Mouse (Mus musculus): ENCODE measurements around the gene Ltbp4.
A peak's percentile ranks its signal among the peaks of the same experiment; 100 is the strongest.

The Ltbp4 gene

DNA sequence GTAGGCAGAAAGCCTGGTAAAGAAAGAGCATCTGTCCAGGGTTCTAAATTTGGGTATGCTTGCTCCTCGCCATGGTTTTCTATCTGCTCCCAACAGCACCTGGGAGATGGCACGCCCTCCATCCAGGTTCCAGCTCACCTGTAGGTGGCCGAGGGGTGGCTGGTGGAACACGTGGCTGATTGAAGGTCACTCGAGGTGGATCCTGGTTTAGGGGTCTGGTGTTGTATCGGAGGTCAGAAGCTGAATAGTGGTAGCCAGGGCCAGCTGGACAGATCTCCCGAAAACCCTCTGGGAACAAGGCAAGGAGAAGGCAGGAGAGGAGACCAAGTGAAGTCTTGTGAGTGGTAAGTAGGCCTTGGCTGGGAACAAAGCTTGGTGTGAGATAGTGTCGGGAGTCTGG lies 10.0 kb downstream of the Ltbp4 start:
- DNase-seq (ENCODE audit: low read depth), result no peak

- no peak for DNase-seq (ENCODE audit: low read depth)
Observed at GRCm38 (mm10) chr7:27326101-27326880, 11.2 kb downstream of the Ltbp4 start.

DNA sequence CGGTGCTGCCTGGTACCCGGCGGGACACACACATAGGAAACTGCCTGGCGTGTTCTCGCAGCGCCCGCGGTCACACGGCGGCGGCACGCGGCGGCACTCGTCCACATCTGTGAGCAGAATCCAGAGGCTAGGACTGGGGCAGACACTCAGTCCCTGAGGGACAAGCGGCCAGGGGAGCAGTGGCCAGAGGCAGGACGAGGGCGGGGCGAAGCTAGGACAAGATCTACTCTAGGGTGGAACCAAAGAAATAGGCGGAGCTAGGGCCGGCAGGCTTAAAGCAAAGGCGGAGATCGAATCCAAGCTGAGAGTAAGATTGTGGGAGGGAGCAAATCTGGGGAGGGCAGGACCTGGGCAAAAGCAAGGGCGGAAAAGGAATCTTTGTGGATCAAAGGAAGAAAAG lies 11.8 kb downstream of the Ltbp4 start:
- DNase-seq (ENCODE audit: low read depth), result peak; percentile 31

- no peak for DNase-seq (ENCODE audit: low read depth)
Observed at GRCm38 (mm10) chr7:27324928-27325327, 12.6 kb downstream of the Ltbp4 start.

- DNase-seq (ENCODE audit: low read depth), result no peak
Observed at GRCm38 (mm10) chr7:27324161-27324560, 13.3 kb downstream of the Ltbp4 start.

GRCm38 (mm10) chr7:27323001-27323400 lies 14.5 kb downstream of the Ltbp4 start:
- DNase-seq (ENCODE audit: low read depth), result no peak

GRCm38 (mm10) chr7:27322291-27322690 lies 15.2 kb downstream of the Ltbp4 start:
- DNase-seq (ENCODE audit: low read depth), result no peak

DNA sequence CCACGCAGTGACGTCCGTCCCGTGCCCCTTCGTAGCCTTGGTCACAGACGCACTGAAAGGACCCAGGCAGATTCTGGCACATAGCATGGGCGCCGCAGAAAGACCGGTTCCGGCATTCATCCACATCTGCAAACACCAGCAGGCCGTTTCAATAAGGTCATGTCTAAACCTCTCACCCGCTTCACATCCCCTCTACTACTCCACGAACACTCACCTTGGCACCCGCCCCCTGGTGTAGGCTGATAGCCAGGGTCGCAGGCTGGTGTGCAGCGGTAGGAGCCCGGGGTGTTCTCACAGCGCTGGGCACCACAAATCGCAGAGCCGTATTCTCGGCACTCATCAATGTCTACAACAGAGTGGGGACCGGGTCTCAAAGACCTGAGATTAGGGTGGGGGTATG lies 18.1 kb downstream of the Ltbp4 start:
- DNase-seq (ENCODE audit: low read depth), result no peak

DNA sequence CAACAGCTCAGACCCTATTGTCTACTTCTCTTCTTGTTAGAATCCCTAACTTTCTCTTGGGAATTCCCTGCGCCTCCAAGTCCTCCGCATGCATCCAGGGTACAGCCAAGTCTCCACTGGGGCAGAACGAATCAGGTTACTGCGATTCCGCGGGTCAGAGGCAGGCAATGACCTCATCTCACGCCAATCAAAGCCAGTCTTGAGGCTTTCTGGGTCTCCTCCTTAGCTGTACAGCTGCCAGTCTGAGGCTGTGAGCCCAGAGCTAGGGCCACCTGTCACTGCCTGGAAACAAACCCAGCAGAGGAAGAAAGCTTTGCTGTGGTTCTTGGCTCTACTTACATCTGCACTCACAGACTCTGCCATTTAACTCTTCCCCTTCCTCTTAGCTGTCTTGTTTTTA lies 21.5 kb downstream of the Ltbp4 start:
- DNase-seq (ENCODE audit: low read depth), result no peak

DNA sequence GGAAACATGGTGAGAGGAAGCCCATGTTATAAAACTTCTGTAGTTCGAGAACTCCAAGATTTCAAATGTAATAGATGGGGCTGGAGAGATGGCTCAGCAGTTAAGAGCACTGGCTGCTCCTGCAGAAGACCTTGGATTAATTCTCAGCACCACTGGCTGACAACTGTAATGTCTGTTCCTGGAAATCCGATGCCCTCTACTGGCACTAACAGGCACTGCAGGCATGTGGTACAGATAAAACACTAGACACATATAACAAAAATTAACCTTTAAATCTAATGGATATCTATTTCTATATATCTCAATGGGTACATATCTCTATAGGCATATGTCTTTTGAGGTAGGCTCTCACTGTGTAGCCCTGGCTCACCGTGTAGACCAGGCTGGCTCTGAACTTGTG lies 23.1 kb downstream of the Ltbp4 start:
- no peak for DNase-seq (ENCODE audit: low read depth)

DNA sequence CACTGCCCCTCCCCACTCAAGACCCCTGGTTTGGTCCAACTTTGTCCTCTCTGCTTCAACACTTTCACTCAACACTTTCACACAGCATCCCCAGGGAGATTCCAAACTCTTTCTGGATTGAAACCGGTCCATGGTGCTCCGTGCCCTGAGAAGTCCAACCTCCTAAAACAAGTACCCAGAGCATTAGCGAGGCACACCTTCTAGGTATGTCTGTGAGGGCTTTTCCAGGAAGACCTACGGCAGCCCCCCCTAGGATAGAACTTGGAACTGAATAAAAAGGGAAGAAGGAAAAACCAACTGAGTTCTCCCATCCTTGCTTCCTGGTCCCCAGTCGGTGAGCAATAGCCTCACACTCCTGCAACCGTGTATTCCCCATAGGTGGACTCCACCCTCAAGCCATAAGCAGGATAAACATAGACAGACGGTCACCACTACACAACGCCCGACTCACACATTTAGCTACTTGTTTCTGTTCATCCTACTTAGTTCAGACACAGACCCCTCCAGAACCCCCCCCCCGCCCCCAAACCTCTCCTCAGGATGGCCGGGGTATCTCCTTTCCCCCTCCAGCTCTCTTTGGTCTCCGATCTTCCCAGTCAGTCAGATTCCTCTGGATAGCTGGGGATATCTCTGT lies 25.7 kb downstream of the Ltbp4 start:
- no peak for DNase-seq (ENCODE audit: low read depth)

DNA sequence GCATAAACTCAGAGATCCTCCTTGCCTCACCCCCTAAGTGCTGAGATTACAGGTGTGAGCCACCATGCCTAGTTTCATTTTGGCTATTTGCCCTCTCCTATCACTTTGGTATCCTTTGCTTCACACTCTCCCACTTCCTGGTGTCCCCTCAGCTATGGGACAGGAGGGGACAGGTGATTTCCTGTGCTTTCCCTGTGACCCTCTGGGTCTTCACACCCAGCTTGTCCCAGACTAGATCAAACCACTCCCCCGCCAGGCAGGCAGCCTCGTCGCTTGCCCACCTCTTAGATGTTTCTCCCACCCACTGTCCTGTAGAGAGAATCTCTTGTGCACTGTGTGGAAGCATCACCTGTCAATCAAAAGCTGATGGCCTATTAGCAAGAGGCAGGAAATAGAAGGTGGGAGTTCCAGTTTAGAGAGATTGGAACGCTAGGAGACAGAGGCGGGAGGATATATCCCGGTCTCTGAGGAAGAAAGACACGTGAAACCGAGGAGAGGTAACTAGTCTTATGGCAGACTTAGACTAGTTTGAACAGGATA lies 26.4 kb downstream of the Ltbp4 start:
- DNase-seq (ENCODE audit: low read depth), result no peak

- DNase-seq (ENCODE audit: low read depth), result no peak
Observed at GRCm38 (mm10) chr7:27310306-27310705, 27.2 kb downstream of the Ltbp4 start.

GRCm38 (mm10) chr7:27309832-27310231 lies 27.7 kb downstream of the Ltbp4 start:
- no peak for DNase-seq (ENCODE audit: low read depth)

DNA sequence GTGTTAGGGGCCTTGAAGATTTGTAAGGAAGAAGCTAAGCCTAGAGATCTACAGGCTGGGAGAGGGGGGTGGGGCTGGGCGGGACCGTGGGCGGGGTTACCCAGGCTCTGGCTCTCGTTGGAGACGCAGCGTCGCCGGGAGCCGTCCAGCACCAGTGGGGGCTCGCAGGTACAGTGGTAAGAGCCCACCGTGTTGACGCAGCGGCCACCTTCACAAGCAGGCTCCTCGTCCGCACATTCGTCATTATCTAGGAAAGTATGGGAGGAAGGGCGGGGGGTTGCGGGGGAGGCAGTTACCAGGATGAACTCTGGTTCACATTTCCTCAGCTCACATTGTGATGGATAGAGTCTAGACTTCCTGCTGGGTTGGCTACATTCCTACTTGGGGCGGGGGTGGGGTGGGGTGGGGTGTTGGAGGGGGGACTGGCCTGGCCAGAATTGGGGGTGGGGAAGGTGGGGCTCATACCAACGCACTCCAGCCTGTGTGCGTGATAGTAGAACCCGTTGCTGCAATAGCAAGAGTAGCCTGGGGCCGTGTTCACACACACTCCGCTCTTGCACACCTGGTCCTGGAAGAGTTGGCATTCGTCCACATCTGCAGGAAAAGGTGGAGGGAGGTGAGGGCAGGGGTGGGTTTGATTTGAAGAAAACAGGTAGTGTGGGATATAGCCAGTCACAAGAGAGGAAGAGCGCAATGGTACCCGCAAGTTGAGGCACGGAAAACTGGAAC lies 28.5 kb downstream of the Ltbp4 start:
- no peak for DNase-seq (ENCODE audit: low read depth)

DNA sequence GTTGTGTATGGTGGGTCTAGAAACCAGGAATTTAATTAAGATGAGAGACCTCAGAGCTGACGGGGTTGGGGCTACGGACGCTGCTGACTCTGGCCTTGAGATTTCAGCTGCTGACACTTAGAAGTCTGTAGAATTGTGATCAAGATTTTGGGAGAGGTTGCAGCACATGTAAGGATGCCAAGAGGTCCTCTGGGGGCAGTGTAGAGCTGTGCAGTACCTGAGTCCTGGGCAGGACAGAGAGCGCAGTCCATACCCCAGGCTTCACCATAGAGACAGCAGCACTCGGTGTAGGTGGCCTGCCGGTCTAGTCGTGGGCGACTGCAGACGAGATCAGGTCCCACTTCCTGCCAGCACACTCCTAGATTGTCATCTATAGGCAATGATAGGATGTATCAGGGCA lies 29.9 kb downstream of the Ltbp4 start:
- no peak for DNase-seq (ENCODE audit: low read depth)

GRCm38 (mm10) chr7:27306161-27307160 lies 31.0 kb downstream of the Ltbp4 start:
- DNase-seq (ENCODE audit: low read depth), result no peak

DNA sequence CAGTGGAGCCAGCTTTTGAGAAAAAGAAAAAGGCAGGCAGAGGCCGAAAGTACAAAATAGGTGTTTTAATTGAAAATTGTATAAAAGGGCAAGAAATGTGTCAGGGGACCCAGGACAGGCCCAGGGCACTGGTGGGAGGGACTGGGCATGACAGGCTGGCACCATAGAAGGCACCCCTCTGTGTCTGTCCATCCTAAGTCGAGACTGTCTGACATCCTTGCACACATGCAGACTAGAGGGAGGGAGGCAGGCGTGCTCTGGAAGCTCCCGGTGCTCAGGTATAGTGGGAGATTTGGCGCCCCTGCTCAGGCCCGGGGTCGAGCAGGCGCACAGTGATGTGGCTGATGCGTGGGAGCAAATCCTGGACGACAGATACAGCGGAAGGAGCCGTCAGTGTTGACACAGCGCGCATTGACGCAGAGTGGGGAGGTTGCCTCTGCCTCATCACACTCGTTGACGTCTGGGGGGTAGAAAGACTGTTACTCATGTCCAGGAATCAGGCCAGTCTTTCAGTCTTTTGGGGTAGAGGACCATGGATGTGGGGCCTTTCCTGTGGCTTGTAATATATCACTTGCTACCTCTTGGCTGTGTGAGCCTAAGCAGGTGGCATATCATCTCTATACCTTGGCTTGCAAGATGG lies 32.3 kb downstream of the Ltbp4 start:
- no peak for DNase-seq (ENCODE audit: low read depth)

GRCm38 (mm10) chr7:27302172-27302571 lies 35.3 kb downstream of the Ltbp4 start:
- peak; percentile 75 for DNase-seq (ENCODE audit: low read depth)

DNA sequence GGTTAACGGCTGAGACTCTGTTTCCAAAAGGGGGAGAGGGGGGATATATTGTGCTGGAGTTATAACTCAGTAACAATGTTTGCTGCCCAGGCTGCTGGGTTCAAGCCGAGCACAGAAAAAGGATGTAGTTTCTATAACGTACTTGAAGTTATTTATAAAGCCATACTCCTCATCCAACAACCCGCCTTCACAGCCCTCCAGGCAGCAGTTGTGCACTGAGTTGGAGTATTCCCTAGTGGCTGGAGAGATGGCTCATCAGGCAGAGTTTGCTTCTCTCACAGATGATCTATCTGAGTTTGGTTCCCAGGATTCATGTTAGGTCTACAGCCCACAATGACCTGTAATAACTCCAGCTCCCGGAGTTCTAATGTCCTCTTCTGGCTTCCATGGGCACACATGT lies 36.7 kb downstream of the Ltbp4 start:
- DNase-seq (ENCODE audit: low read depth), result no peak

GRCm38 (mm10) chr7:27300351-27300750 lies 37.1 kb downstream of the Ltbp4 start:
- no peak for DNase-seq (ENCODE audit: low read depth)

Data from naive thymus-derived CD4-positive, alpha-beta T cell, adult 2 months (primary cell).